Mouse (Mus musculus) limb, embryonic 15.5 days (tissue): Measurements from ENCODE around the gene Pdk2. TPM values are rescaled to one million over a fixed set of nuclear protein-coding genes. Genes with fewer than 3 reads are reported as not detected.
A peak's percentile ranks its signal among the peaks of the same experiment; 100 is the strongest.

ENCODE experiments used
- ATAC-seq: fragments of 200-750 bp; cut with Nextera tagmentation; 2 replicates; pipeline ENCODE4 v1.8.0; 2017; ENCODE audit warnings: low read depth, moderate TSS enrichment; ENCODE audit not compliant: insufficient number of reproducible peaks, low FRiP score, low TSS enrichment
- H3K27ac ChIP-seq: fragments of 300-500 bp; sonication (generic); 2 replicates; pipeline ENCODE4 v1.5.1; 2015; ENCODE audit warnings: moderate library complexity, mild to moderate bottlenecking, inconsistent platforms
- H3K27me3 ChIP-seq: fragments of 300-500 bp; sonication (generic); 2 replicates; pipeline ENCODE4 v1.6.1; 2015; ENCODE audit warnings: inconsistent platforms
- H3K36me3 ChIP-seq: fragments of 300-500 bp; sonication (generic); 2 replicates; pipeline ENCODE4 v1.6.1; 2015; ENCODE audit warnings: inconsistent platforms
- H3K4me1 ChIP-seq: fragments of 300-500 bp; sonication (generic); 2 replicates; pipeline ENCODE4 v1.6.1; 2015; ENCODE audit warnings: inconsistent platforms
- H3K4me2 ChIP-seq: fragments of 300-500 bp; sonication (generic); 2 replicates; pipeline ENCODE4 v1.6.1; 2015; ENCODE audit warnings: mild to moderate bottlenecking, inconsistent platforms
- H3K4me3 ChIP-seq: fragments of 300-500 bp; sonication (generic); 2 replicates; pipeline ENCODE4 v1.5.1; 2015; ENCODE audit warnings: mild to moderate bottlenecking, inconsistent platforms
- H3K9ac ChIP-seq: fragments of 300-500 bp; sonication (generic); 2 replicates; pipeline ENCODE4 v1.6.1; 2015; ENCODE audit warnings: inconsistent platforms
- H3K9me3 ChIP-seq: fragments of 300-500 bp; sonication (generic); 2 replicates; pipeline ENCODE4 v1.6.1; 2016; ENCODE audit warnings: inconsistent platforms
- WGBS: fragments of 180-500 bp; shearing (Covaris S2); methylation state at CpG from one replicate; pipeline ENCODE4 v1.1.7; 2015; 5-methylcytosine and 5-hydroxymethylcytosine counted together
- polyA plus RNA-seq: library from polyadenylated mRNA; unstranded; fragments of >200 nt; fragmentation: Nextera tagmentation; extraction: Ambion mirVana; gene quantifications from 2 replicates; pipeline ENCODE4 v1.2.1, GENCODE M21; 2015

Pdk2 gene
- polyA plus RNA-seq, 1 experiment from 2014 or later = 33.4 TPM

DNA sequence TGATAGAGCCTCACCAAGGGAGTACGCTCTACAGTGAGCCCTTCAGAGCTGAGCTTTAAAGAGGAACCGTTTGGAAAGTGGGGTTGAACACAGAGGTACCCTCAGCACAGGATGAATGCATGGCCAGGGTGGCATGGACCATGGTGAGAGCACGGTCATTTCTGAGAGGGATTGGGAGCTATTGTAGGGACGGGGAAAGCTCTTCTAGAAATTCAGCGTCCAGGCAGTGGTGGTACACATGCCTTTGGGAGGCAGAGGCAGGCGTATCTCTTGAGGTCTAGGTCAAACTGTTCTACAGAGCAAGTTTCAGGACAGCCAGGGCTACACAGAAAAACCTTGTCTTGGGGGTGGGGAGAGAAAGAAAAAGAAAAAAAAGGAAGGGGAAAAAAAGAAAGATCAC, 44.2 kb downstream of the Pdk2 start:
- H3K4me2 ChIP-seq = no peak overlapping the region
- H3K4me3 ChIP-seq = no peak overlapping the region
- no peak overlapping the region for H3K9ac ChIP-seq
- H3K4me1 ChIP-seq = peaks cover 68% of the 10 kb centered on the region
- WGBS = 88% methylated on average over 6 of the region's 6 CpGs
- no peaks in the 10 kb centered on the region for H3K27me3 ChIP-seq
- no peak overlapping the region for H3K27ac ChIP-seq
- H3K9me3 ChIP-seq = no peaks in the 10 kb centered on the region
- H3K36me3 ChIP-seq = peaks cover 63% of the 10 kb centered on the region
- no peak for ATAC-seq

DNA sequence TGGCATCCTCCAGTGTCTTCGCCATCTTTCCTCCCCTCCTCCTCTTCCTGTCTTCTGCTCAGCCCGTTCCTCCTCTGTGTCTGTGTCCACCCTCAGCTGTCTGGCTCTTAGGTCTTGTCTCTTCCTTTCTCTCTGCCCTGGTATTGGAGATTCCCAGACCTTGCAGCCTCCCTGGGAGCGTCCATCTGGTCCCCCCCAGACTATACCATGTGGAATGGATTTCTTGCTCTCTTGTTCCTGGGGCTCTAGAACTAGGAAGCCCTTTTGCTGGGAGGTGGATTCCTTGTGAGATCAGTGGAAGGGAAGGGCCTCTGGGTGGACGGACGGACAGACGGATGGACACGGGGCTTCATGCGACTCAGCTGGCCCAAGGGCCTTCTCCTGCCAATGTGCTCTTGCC, 45.1 kb downstream of the Pdk2 start:
- WGBS = 83% methylated on average over 8 of the region's 8 CpGs
- no peak for ATAC-seq
- Histone ChIP-seq H3K4me1 (peaks cover 72% of the 10 kb centered on the region), H3K9ac (0 out of 2 replicates have a peak overlapping the region, but pooled peaks have one; percentile 20), H3K9me3 (no peaks in the 10 kb centered on the region), H3K4me2 (no peak overlapping the region), H3K27ac (no peak overlapping the region), H3K36me3 (peaks cover 54% of the 10 kb centered on the region), H3K27me3 (no peaks in the 10 kb centered on the region), H3K4me3 (no peak overlapping the region)

DNA sequence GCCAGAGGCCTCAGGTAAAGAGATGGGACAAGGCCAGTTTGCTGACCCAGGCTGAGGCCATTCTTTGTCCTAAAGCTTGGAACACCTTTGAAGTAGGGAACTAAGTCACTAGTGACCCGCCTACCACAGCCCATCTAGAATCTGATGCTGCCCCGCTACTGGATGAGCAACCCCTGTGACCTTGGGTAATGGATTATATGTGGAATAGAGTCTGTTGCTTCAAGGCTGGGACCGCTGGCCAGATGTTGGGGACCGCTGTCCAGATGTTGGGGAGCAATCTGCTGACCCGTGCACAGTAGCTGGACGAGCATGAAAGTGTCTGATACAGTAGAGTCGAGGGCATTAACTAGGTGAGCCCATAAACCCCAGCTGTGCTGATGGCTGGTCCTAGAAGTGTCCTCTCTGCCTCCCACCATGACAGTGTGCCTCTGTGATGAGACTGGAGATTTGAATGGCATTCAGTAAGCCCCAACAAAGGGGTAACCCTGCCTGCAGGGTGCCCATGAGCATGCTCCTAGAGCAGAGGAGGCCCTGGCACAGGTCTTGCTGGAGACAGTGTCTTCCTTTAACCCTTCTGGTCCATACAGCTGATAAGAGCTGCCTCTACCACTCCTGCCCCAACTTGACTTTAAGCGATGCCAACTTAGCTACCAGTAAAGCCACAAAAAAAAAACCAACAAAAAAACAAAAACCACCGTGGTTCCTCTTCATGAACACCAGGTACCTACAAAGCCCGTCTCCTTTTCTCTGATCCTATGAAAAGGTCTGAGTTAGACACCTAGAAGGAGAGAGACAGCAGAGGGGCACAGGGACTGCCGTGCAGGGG, 46.0 kb downstream of the Pdk2 start:
- Histone ChIP-seq H3K4me2 (peak overlapping the region; percentile 93), H3K9ac (peak overlapping the region; percentile 20; the same call in 1 of the 2 replicates), H3K27ac (0 out of 2 replicates have a peak overlapping the region, but pooled peaks have one; percentile 5), H3K9me3 (no peaks in the 10 kb centered on the region), H3K4me1 (peaks cover 68% of the 10 kb centered on the region), H3K36me3 (peaks cover 45% of the 10 kb centered on the region), H3K4me3 (peak overlapping the region; percentile 84), H3K27me3 (no peaks in the 10 kb centered on the region)
- 75% methylated on average over 11 of the region's 11 CpGs for WGBS
- no peak for ATAC-seq

DNA sequence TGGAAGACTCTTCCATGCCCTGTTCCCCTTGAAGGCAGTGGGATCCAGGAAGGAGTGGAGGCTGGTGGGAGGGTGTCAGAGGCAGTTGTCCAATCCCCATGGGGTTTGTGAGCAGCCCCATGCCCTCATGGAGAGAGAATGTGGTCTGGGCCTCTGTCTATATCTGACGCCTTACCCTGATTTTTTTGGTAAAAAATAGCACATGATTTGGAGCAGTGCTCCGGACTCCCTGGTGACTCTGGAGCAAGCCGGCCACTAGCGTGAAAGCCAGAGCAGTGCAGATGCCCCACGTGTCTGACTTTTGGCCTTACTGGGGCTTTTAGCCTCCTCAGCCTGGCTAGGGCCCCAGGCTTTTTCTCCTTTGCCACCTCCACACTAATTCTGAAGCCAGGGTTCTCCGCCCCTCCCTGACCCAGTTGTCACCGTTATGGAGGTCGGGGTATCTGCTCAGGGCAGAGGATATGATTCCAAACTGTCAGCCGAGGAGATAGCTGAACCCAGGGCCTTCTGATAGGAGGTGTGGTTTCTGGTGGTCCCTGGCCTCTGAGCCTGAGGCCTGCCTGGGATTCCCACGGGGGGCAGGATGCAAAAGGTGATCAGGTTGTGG, 46.8 kb downstream of the Pdk2 start:
- Histone ChIP-seq H3K9ac (peak overlapping the region; percentile 31; the same call in 1 of the 2 replicates), H3K4me2 (peak overlapping the region; percentile 93), H3K9me3 (no peaks in the 10 kb centered on the region), H3K4me1 (peaks cover 71% of the 10 kb centered on the region), H3K27ac (peak overlapping the region; percentile 22; the same call in 1 of the 2 replicates), H3K27me3 (no peaks in the 10 kb centered on the region), H3K36me3 (peaks cover 36% of the 10 kb centered on the region), H3K4me3 (peak overlapping the region; percentile 84)
- ATAC-seq = no peak
- 44% methylated on average over 10 of the region's 10 CpGs for WGBS

DNA sequence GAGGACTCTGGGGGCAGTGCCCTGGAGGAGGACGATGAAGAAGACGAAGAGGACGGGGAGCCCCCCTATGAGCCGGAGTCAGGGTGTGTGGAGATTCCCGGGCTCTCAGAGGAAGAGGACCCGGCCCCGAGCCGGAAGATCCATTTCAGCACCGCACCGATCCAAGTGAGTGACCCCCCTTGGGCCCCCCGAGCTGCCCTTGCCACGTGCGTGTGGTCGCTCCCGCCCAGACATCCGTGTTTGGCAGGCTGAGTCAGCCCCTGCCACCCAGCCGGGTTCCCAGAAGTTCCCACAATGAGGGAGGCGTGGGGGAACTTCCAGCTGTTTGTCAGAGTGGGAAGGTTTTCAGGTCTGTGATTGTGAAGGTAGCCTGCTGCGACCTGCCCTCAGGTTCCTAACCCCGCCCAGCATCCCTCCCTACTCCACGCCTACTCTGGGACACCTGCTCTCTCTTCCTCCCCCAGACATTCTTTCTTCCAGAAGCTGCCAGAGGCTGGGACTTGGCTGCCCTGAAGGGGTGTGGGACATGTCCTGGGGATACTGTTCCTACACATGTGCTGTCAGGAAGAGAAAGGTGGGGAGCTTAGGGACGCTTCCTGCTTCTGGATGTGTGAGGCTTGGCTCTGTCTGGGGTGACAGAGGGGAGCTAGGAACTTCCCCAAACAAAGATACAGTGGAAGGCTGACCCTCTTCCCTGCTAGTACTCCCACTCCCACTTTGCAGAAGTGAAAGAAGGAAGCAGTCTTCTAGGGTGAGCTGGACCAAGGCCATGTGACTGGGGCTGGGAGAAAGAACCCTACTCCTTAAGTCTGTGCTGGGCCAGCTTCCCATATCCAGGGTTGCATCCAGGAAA, 48.2 kb downstream of the Pdk2 start:
- peaks cover 75% of the 10 kb centered on the region for H3K4me1 ChIP-seq
- H3K9me3 ChIP-seq = no peaks in the 10 kb centered on the region
- H3K27ac ChIP-seq = peak overlapping the region; percentile 94
- peaks cover 24% of the 10 kb centered on the region for H3K36me3 ChIP-seq
- H3K4me2 ChIP-seq = peak overlapping the region; percentile 93
- ATAC-seq = no peak
- H3K4me3 ChIP-seq = peak overlapping the region; percentile 84
- no peaks in the 10 kb centered on the region for H3K27me3 ChIP-seq
- peak overlapping the region; percentile 82 for H3K9ac ChIP-seq
- WGBS = under 1% methylated on average over 22 of the region's 22 CpGs

DNA sequence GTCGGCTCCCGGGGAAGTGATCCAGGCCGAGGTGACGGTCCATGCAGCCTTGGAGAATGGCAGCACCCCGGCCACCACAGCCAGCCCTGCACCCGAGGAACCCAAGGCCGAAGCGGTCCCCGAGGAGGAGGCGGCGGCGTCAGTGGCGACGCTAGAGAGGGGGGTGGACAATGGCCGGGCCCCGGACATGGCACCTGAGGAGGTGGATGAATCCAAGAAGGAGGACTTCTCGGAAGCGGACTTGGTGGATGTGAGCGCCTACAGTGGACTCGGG, 48.7 kb downstream of the Pdk2 start:
- peak overlapping the region; percentile 84 for H3K4me3 ChIP-seq
- peak overlapping the region; percentile 82 for H3K9ac ChIP-seq
- no peak for ATAC-seq
- peaks cover 18% of the 10 kb centered on the region for H3K36me3 ChIP-seq
- no peaks in the 10 kb centered on the region for H3K27me3 ChIP-seq
- H3K4me2 ChIP-seq = peak overlapping the region; percentile 93
- WGBS = under 1% methylated on average over 20 of the region's 20 CpGs
- H3K4me1 ChIP-seq = peaks cover 79% of the 10 kb centered on the region
- peak overlapping the region; percentile 94 for H3K27ac ChIP-seq
- no peaks in the 10 kb centered on the region for H3K9me3 ChIP-seq

DNA sequence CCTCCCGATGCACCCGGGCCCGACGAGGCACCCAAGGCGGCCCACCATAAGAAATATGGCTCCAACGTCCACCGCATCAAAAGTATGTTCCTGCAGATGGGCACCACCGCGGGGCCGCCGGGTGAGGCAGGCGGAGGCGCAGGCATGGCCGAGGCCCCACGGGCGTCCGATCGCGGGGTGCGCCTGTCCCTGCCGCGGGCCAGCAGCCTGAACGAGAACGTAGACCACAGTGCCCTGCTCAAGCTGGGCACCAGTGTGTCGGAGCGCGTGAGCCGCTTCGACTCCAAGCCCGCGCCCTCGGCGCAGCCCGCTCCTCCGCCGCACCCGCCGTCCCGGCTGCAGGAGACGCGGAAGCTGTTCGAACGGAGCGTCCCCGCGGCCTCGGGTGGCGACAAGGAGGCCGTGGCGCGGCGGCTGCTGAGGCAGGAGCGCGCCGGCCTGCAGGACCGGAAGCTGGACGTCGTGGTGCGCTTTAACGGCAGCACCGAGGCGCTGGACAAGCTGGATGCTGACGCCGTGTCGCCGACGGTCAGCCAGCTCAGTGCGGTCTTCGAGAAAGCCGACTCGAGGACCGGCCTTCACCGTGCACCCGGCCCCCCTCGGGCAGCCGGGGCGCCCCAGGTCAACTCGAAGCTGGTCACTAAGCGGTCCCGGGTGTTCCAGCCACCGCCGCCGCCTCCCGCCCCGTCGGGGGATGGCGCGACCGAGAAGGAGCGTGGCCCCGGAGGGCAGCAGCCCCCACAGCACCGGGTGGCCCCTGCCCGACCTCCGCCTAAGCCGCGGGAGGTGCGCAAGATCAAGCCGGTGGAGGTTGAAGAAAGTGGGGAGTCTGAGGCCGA, 49.3 kb downstream of the Pdk2 start:
- Histone ChIP-seq H3K9me3 (no peaks in the 10 kb centered on the region), H3K4me1 (peaks cover 81% of the 10 kb centered on the region), H3K36me3 (peaks cover 12% of the 10 kb centered on the region), H3K27ac (peak overlapping the region; percentile 94), H3K27me3 (no peaks in the 10 kb centered on the region), H3K4me2 (peak overlapping the region; percentile 93), H3K4me3 (peak overlapping the region; percentile 84), H3K9ac (peak overlapping the region; percentile 82)
- ATAC-seq = no peak
- WGBS = under 1% methylated on average over 85 of the region's 99 CpGs

DNA sequence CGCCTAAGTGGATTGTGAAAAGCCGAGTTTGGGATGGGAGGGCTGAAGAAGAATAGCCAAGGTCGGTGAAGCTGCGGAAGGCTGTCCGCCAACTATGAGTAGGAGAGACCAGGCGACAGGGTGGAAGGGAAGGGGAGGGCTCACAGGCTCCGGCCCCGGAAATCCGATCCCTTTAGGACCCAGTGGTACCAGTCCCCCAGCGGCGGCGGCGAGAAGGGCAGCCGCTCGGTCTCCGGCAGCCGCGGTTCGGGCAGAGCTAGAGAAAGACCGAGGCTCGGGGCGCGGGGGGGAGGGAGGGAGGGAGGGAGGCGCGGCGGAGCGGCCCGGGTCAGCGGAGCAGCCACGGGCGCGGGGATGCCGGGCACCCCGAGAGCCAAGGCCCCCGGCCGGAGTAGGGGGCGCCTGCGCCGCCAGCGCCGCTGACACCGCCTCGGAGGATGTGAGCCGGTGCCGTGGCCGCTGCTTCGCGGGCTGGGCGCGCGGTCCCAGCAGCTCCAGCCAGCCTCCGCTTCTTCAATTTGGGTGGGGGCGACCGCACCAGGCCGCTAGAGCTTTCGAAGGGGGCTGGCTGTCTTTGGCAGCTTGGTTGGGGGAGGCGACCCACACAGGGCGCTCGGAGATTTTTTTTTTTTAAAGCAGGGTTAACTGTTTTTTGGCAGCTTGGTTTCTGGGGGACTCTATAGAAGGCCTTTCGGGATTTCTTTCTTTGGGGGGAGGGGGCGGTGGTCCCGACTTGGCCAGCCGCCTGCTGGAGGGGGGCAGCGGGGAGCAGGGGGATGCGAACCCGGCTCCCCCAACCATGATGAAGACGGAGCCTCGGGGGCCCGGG, 50.2 kb downstream of the Pdk2 start, which contains the start of gene Ppp1r9b:
TSS of gene Ppp1r9b (plus strand) at position 287 of the 829 bp plus-strand sequence.
- 0 out of 2 replicates have a peak, but pooled peaks cover 5% of the 10 kb centered on the region for H3K36me3 ChIP-seq
- under 1% methylated on average over 59 of the region's 69 CpGs for WGBS
- H3K9ac ChIP-seq = peak within 1 kb of the TSS; percentile 82
- no peaks in the 10 kb centered on the region for H3K27me3 ChIP-seq
- peak within 1 kb of the TSS; percentile 94 for H3K27ac ChIP-seq
- peak; percentile 81 for ATAC-seq
- peaks cover 77% of the 10 kb centered on the region for H3K4me1 ChIP-seq
- no peaks in the 10 kb centered on the region for H3K9me3 ChIP-seq
- H3K4me3 ChIP-seq = peak within 1 kb of the TSS; percentile 84
- peak within 1 kb of the TSS; percentile 93 for H3K4me2 ChIP-seq

DNA sequence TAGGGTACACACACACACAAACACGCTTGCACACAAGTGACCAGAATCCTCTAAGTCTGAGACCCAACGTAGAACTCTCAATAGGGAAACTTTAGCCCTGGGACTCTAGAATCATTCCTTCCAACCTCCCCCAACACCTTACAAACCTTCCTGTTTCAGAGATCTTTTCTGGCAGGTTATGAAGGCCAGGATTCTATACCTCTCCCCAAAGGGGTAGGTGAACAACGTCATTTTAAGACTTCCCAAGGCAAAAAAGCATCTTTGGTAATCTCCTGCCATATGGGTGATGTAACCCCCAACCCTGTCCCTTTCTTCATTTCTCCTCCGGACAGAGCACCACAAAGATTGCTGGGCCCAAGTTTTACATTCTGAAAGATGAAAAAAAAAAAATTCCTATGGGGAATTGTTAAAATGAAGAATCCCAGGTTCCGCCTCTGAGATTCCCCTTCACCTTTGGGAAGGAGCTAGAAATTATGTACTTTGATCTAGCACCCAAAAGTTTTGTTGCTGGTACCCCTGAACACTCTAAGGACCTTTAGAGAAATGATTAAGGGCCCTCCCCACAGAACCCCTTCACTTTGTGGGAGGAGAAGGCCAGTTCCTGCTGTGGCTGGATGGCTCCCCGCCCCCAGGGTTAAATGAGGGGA, 50.9 kb downstream of the Pdk2 start:
- Histone ChIP-seq H3K4me2 (peak overlapping the region; percentile 93), H3K9me3 (no peaks in the 10 kb centered on the region), H3K9ac (peak overlapping the region; percentile 82; the same call in 1 of the 2 replicates), H3K27me3 (no peaks in the 10 kb centered on the region), H3K36me3 (0 out of 2 replicates have a peak, but pooled peaks cover 5% of the 10 kb centered on the region), H3K27ac (peak overlapping the region; percentile 94), H3K4me1 (peaks cover 69% of the 10 kb centered on the region), H3K4me3 (peak overlapping the region; percentile 84)
- ATAC-seq = no peak
- WGBS = 40% methylated on average over 6 of the region's 6 CpGs

DNA sequence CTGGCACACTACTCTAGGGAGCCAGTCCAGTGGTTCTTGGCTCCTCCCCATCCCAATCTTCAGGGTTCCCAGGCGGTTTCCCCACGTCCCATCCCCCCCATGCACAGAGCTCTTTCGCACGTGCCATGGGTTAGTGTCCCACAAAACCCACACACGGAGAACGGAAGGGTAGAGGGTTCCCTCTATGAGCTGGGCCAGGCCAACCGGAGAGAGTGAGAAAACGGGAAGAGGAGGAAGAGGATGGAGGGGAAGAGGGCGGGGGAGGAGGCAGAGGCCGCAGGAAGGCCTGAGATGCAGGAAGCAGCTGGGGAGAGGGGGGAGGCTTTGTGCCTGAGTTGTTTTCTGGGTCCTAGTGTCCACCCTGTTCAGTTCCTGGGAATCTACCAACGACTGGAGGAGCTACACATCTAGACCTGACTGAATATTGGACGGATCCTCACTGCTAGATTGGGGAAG, 51.6 kb downstream of the Pdk2 start:
- H3K4me3 ChIP-seq = peak overlapping the region; percentile 84
- peak overlapping the region; percentile 28; the same call in 1 of the 2 replicates for H3K9ac ChIP-seq
- 0 out of 2 replicates have a peak, but pooled peaks cover 1% of the 10 kb centered on the region for H3K36me3 ChIP-seq
- H3K4me1 ChIP-seq = peaks cover 63% of the 10 kb centered on the region
- H3K27ac ChIP-seq = peak overlapping the region; percentile 94
- peak; percentile 75 for ATAC-seq
- peak overlapping the region; percentile 93 for H3K4me2 ChIP-seq
- no peaks in the 10 kb centered on the region for H3K9me3 ChIP-seq
- H3K27me3 ChIP-seq = no peaks in the 10 kb centered on the region
- WGBS = under 1% methylated on average over 12 of the region's 12 CpGs
